Mouse (Mus musculus) CH12.LX (cell line): ENCODE data around the gene Slc17a8. TPM values are rescaled to one million over a fixed set of nuclear protein-coding genes. Genes with fewer than 3 reads are reported as not detected.

Source experiments
- DNase-seq: peaks from one replicate; pipeline ENCODE4 v3.0.0-alpha.2; 2013; ENCODE audit errors: extremely low read depth
- H3K27ac ChIP-seq: 2 replicates; pipeline ENCODE4 v1.5.1; 2012; ENCODE audit warnings: low read depth, mild to moderate bottlenecking, control low read depth, moderate library complexity; ENCODE audit not compliant: insufficient read depth
- H3K27me3 ChIP-seq: replicated peaks from 2 replicates; pipeline ENCODE3; 2012; ENCODE audit warnings: inconsistent platforms
- H3K36me3 ChIP-seq, 2 experiments: replicated peaks in 1 of 2; 2 replicates each; pipeline versions ENCODE3 to v1.6.1; 2012; ENCODE audit warnings: inconsistent platforms in 1 of 2, low read length in 1 of 2, mild to moderate bottlenecking in 1 of 2, mixed read lengths in 1 of 2, moderate library complexity in 1 of 2; ENCODE audit not compliant: control insufficient read depth in 1 of 2, insufficient read depth in 1 of 2
- H3K4me1 ChIP-seq, 2 experiments: 2 replicates each; pipeline ENCODE4 v1.6.1; 2012; ENCODE audit warnings: inconsistent platforms in 1 of 2, moderate library complexity in 1 of 2; ENCODE audit not compliant: insufficient read depth in 2 of 2, control insufficient read depth in 1 of 2
- H3K4me2 ChIP-seq: 2 replicates; pipeline ENCODE4 v1.6.1; 2012; ENCODE audit warnings: low read depth, mild to moderate bottlenecking, control low read depth; ENCODE audit not compliant: poor library complexity, insufficient read depth, severe bottlenecking
- H3K4me3 ChIP-seq, 3 experiments: fragments of 150-350 bp in 1 of 3; sonication (generic) in 1 of 3; replicated peaks in 1 of 3; 2 replicates each; pipeline versions ENCODE3 to v1.5.1; 2011 to 2012; ENCODE audit warnings: low read depth in 2 of 3, low read length in 2 of 3, mild to moderate bottlenecking in 2 of 3, moderate library complexity in 2 of 3, control low read depth in 1 of 3, improper control_type of control experiment in 1 of 3, inconsistent platforms in 1 of 3, mixed read lengths in 1 of 3; ENCODE audit not compliant: poor library complexity in 1 of 3
- H3K79me2 ChIP-seq: replicated peaks from 2 replicates; pipeline ENCODE4 v1.6.1; 2012; ENCODE audit warnings: mild to moderate bottlenecking, moderate library complexity; ENCODE audit not compliant: control insufficient read depth, poor library complexity, insufficient read depth, severe bottlenecking; ENCODE audit errors: extremely low read depth
- H3K9ac ChIP-seq: 2 replicates; pipeline ENCODE4 v1.6.1; 2012; ENCODE audit warnings: low read depth, mild to moderate bottlenecking, control low read depth, moderate library complexity; ENCODE audit not compliant: insufficient read depth
- H3K9me3 ChIP-seq: replicated peaks from 2 replicates; pipeline ENCODE3; 2012; ENCODE audit warnings: low read length, inconsistent platforms, mixed read lengths
- BHLHE40 ChIP-seq: IDR thresholded peaks from 2 replicates; pipeline ENCODE4 v1.6.1; 2011; ENCODE audit warnings: mild to moderate bottlenecking, low read depth, low read length, improper control_type of control experiment
- CHD1 ChIP-seq: IDR thresholded peaks from 2 replicates; pipeline ENCODE4 v1.6.1; 2012; ENCODE audit warnings: low read depth, low read length, improper control_type of control experiment, inconsistent platforms
- CHD2 ChIP-seq: IDR thresholded peaks from 2 replicates; pipeline ENCODE4 v1.6.1; 2011; ENCODE audit warnings: low read length, improper control_type of control experiment
- CTCF ChIP-seq, 2 experiments: IDR thresholded peaks in 1 of 2; conservative IDR thresholded peaks in 1 of 2; 2 replicates each; pipeline ENCODE4 v1.5.1; 2011 to 2012; ENCODE audit warnings: low read depth in 2 of 2, low read length in 2 of 2, improper control_type of control experiment in 1 of 2, inconsistent platforms in 1 of 2, mild to moderate bottlenecking in 1 of 2, moderate library complexity in 1 of 2
- GABPA ChIP-seq: IDR thresholded peaks from 2 replicates; pipeline ENCODE4 v1.6.1; 2012; ENCODE audit warnings: low read depth, low read length, improper control_type of control experiment, inconsistent platforms; ENCODE audit not compliant: insufficient replicate concordance
- HCFC1 ChIP-seq: IDR thresholded peaks from 2 replicates; pipeline ENCODE4 v1.6.1; 2012; ENCODE audit warnings: low read depth, mild to moderate bottlenecking, inconsistent platforms, low read length, improper control_type of control experiment
- IRF4 ChIP-seq: IDR thresholded peaks from 2 replicates; pipeline ENCODE4 v1.6.1; 2014; ENCODE audit warnings: low read depth, mild to moderate bottlenecking, inconsistent platforms, low read length, improper control_type of control experiment
- JUN ChIP-seq: IDR thresholded peaks from 2 replicates; pipeline ENCODE4 v1.6.1; 2011; ENCODE audit warnings: low read depth, mild to moderate bottlenecking, low read length, improper control_type of control experiment, moderate library complexity; ENCODE audit not compliant: insufficient read depth
- JUND ChIP-seq: conservative IDR thresholded peaks from 2 replicates; pipeline ENCODE4 v1.6.1; 2011; ENCODE audit warnings: low read depth, low read length, improper control_type of control experiment
- MAFK ChIP-seq: IDR thresholded peaks from 2 replicates; pipeline ENCODE4 v1.6.1; 2011; ENCODE audit warnings: low read length, improper control_type of control experiment; ENCODE audit not compliant: insufficient replicate concordance
- MAZ ChIP-seq: IDR thresholded peaks from 2 replicates; pipeline ENCODE4 v1.6.1; 2012; ENCODE audit warnings: low read depth, mild to moderate bottlenecking, inconsistent platforms, low read length, improper control_type of control experiment, moderate library complexity
- MYC ChIP-seq: IDR thresholded peaks from 2 replicates; pipeline ENCODE4 v1.6.1; 2011; ENCODE audit warnings: low read depth, mild to moderate bottlenecking, improper control_type of control experiment, low read length
- NELFE ChIP-seq: IDR thresholded peaks from 2 replicates; pipeline ENCODE4 v1.6.1; 2011; ENCODE audit warnings: low read depth, low read length, improper control_type of control experiment
- NRF1 ChIP-seq: IDR thresholded peaks from 2 replicates; pipeline ENCODE4 v1.6.1; 2014; ENCODE audit warnings: low read depth, mild to moderate bottlenecking, inconsistent platforms, low read length, improper control_type of control experiment, moderate library complexity
- PAX5 ChIP-seq: IDR thresholded peaks from 2 replicates; pipeline ENCODE4 v1.6.1; 2012; ENCODE audit warnings: low read length, inconsistent platforms, mixed read lengths
- RAD21 ChIP-seq: IDR thresholded peaks from 2 replicates; pipeline ENCODE4 v1.6.1; 2011; ENCODE audit warnings: low read depth, mild to moderate bottlenecking, low read length, improper control_type of control experiment, moderate library complexity
- RCOR1 ChIP-seq: conservative IDR thresholded peaks from 2 replicates; pipeline ENCODE4 v1.6.1; 2012; ENCODE audit warnings: low read depth, mild to moderate bottlenecking, inconsistent platforms, low read length, improper control_type of control experiment
- TBP ChIP-seq: conservative IDR thresholded peaks from 2 replicates; pipeline ENCODE4 v1.6.1; 2011; ENCODE audit warnings: low read depth, low read length, improper control_type of control experiment
- UBTF ChIP-seq: IDR thresholded peaks from 2 replicates; pipeline ENCODE4 v1.6.1; 2012; ENCODE audit warnings: low read depth, mild to moderate bottlenecking, inconsistent platforms, low read length, improper control_type of control experiment, moderate library complexity
- ZC3H11A ChIP-seq: IDR thresholded peaks from 2 replicates; pipeline ENCODE4 v1.6.1; 2012; ENCODE audit warnings: low read depth, mild to moderate bottlenecking, inconsistent platforms, low read length, improper control_type of control experiment
- ZKSCAN1 ChIP-seq: IDR thresholded peaks from 2 replicates; pipeline ENCODE4 v1.6.1; 2012; ENCODE audit warnings: low read depth, inconsistent platforms, low read length, improper control_type of control experiment, borderline replicate concordance
- ZMIZ1 ChIP-seq: IDR thresholded peaks from 2 replicates; pipeline ENCODE4 v1.6.1; 2012; ENCODE audit warnings: low read depth, mild to moderate bottlenecking, inconsistent platforms, low read length, improper control_type of control experiment
- ZNF384 ChIP-seq: IDR thresholded peaks from 2 replicates; pipeline ENCODE4 v1.6.1; 2012; ENCODE audit warnings: low read depth, low read length, improper control_type of control experiment, inconsistent platforms
- dilution Hi-C: fragments of 300-500 bp; cut with MboI; formaldehyde crosslinking; loops from 2 replicates; pipeline ENCODE4 v1.14.3; 2020; ENCODE audit warnings: low sequenced_read_pairs; ENCODE audit not compliant: extremely low pct_unique_long_range_greater_than_20kb, extremely low pct_ligation_motif_present
- in situ Hi-C: fragments of 300-500 bp; cut with MboI; formaldehyde crosslinking; loops from 3 replicates; pipeline ENCODE4 v1.14.3; 2019; ENCODE audit warnings: low sequenced_read_pairs, low pct_ligation_motif_present, low pct_unique_long_range_greater_than_20kb, mixed read lengths
- polyA plus RNA-seq: library from polyadenylated mRNA; unstranded; fragments of >175 nt; gene quantifications from 2 replicates; pipeline ENCODE4 v1.2.1, GENCODE M21; 2012; ENCODE audit warnings: low read depth; ENCODE audit not compliant: insufficient read length
- total RNA-seq, 2 experiments: library from RNA; depleted of rRNA; stranded (reverse); fragments of 300-350 nt in 1 of 2; fragments of >200 nt in 1 of 2; gene quantifications; 2 replicates each; pipeline ENCODE4 v1.2.3; 2012 to 2014

Gene Slc17a8
- total and polyA plus RNA-seq, 3 experiments: not detected

DNA sequence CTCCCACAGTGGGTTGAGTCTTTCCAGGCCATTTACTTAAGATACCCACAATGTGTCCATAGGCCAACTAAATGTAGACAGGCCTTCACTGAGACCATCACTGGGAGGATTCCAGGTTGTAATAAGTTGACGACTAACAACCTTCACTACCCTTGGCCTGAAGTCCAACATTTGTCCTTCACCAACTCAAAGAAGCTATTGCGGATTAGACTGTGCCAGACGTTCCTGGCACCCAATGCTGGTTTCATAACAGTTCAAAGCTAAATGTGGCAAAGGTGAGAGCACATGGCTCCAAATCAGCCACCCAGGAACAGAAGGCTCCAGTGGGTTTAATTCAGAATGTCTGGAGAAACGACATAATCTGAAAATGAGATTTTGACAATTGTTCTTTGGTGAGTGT, 12.1 kb upstream of the Slc17a8 start:
- no peaks in the 10 kb centered on the region for H3K36me3 ChIP-seq
- no peak for TF ChIP-seq ZNF384
- no peak for TF ChIP-seq ZKSCAN1
- TF ChIP-seq ZMIZ1: no peak
- no peak for TF ChIP-seq BHLHE40
- TF ChIP-seq GABPA: no peak
- no peak for TF ChIP-seq CHD1
- no peak for TF ChIP-seq NELFE
- TF ChIP-seq CTCF (conservative IDR thresholded peaks at IDR 0.05 in 1 of 2, IDR thresholded peaks at IDR 0.05 in 1 of 2; ENCODE audit: low read depth in 2 of 2, low read length in 2 of 2): no peak
- no peak for TF ChIP-seq MYC
- no peak for TF ChIP-seq UBTF
- TF ChIP-seq RCOR1: no peak
- TF ChIP-seq ZC3H11A: no peak
- H3K4me2 ChIP-seq: no peak overlapping the region
- no peaks in the 10 kb centered on the region for H3K27me3 ChIP-seq
- no peaks in the 10 kb centered on the region for H3K79me2 ChIP-seq
- in situ Hi-C loops: loop anchor here (10.0 to 25.0 kb wide), 2 partner anchors 168 to 296 kb away; partner anchors contain the start of gene Ano4
- H3K4me3 ChIP-seq: no peak overlapping the region
- H3K9me3 ChIP-seq: no peaks in the 10 kb centered on the region
- no peak for DNase-seq
- no peaks in the 10 kb centered on the region for H3K4me1 ChIP-seq
- H3K9ac ChIP-seq: no peak overlapping the region
- H3K27ac ChIP-seq: no peak overlapping the region
- dilution Hi-C loops: no loop called here

- H3K4me1 ChIP-seq: no peaks in the 10 kb centered on the region
- no peaks in the 10 kb centered on the region for H3K36me3 ChIP-seq
- dilution Hi-C loops: no loop called here
- H3K27ac ChIP-seq: no peak overlapping the region
- H3K4me2 ChIP-seq: no peak overlapping the region
- H3K9me3 ChIP-seq: no peaks in the 10 kb centered on the region
- in situ Hi-C loops: loop anchor here (10.0 to 25.0 kb wide), 2 partner anchors 167 to 295 kb away; partner anchors contain the start of gene Ano4
- DNase-seq: no peak
- no peaks in the 10 kb centered on the region for H3K79me2 ChIP-seq
- TF ChIP-seq HCFC1 (no peak), MAZ (no peak), ZMIZ1 (no peak), RAD21 (no peak), MAFK (no peak), CHD1 (no peak), JUN (no peak), IRF4 (no peak), ZC3H11A (no peak), NRF1 (no peak), PAX5 (no peak), NELFE (no peak), TBP (no peak), CHD2 (no peak), JUND (no peak)
- H3K27me3 ChIP-seq: no peaks in the 10 kb centered on the region
- no peak overlapping the region for H3K9ac ChIP-seq
- H3K4me3 ChIP-seq: no peak overlapping the region
These were observed 10.8 kb upstream of the Slc17a8 start for GRCm38 (mm10) chr10:89631831-89632230.
